Mouse (Mus musculus) lung, postnatal 0 days (tissue): Measurements from ENCODE around the gene Sumf2. TPM values are rescaled to one million over a fixed set of nuclear protein-coding genes. Genes with fewer than 3 reads are reported as not detected.

ENCODE experiments used
- ATAC-seq: fragments of 200-750 bp; cut with Nextera tagmentation; 2 replicates; pipeline ENCODE4 v1.8.0; 2017; ENCODE audit warnings: moderate library complexity
- DNase-seq: peaks from one replicate; pipeline ENCODE4 v3.0.0-alpha.2; 2016; ENCODE audit warnings: low spot score
- H3K27ac ChIP-seq: fragments of 300-500 bp; sonication (generic); 2 replicates; pipeline ENCODE4 v1.5.1; 2014; ENCODE audit warnings: antibody characterized with exemption, mild to moderate bottlenecking, low read length, mixed read lengths
- H3K27me3 ChIP-seq: fragments of 300-500 bp; sonication (generic); replicated peaks from 2 replicates; pipeline ENCODE4 v1.6.1; 2014; ENCODE audit warnings: low read length, mixed read lengths; ENCODE audit not compliant: insufficient read depth
- H3K36me3 ChIP-seq: fragments of 300-500 bp; sonication (generic); 2 replicates; pipeline ENCODE4 v1.6.1; 2014; ENCODE audit warnings: low read length, mixed read lengths; ENCODE audit not compliant: insufficient read depth
- H3K4me1 ChIP-seq: fragments of 300-500 bp; sonication (generic); 2 replicates; pipeline ENCODE4 v1.6.1; 2014; ENCODE audit warnings: antibody characterized with exemption, low read depth, low read length, mixed read lengths; ENCODE audit not compliant: insufficient read depth
- H3K4me2 ChIP-seq: fragments of 300-500 bp; sonication (generic); replicated peaks from 2 replicates; pipeline ENCODE4 v1.6.1; 2014; ENCODE audit warnings: low read depth, mild to moderate bottlenecking, low read length, moderate library complexity, mixed read lengths
- H3K4me3 ChIP-seq: fragments of 300-500 bp; sonication (generic); 2 replicates; pipeline ENCODE4 v1.5.1; 2014; ENCODE audit warnings: low read depth, low read length
- H3K9ac ChIP-seq: fragments of 300-500 bp; sonication (generic); replicated peaks from 2 replicates; pipeline ENCODE4 v1.6.1; 2014; ENCODE audit warnings: low read depth, mild to moderate bottlenecking
- H3K9me3 ChIP-seq: fragments of 300-500 bp; sonication (generic); 2 replicates; pipeline ENCODE4 v1.6.1; 2016; ENCODE audit warnings: low read length, mixed read lengths
- CTCF ChIP-seq: IDR thresholded peaks from 2 replicates; pipeline ENCODE4 v1.5.1; 2016; ENCODE audit warnings: antibody characterized with exemption, mild to moderate bottlenecking
- EP300 ChIP-seq: IDR thresholded peaks from 2 replicates; pipeline ENCODE4 v1.6.1; 2016; ENCODE audit warnings: antibody characterized with exemption, mild to moderate bottlenecking, control low read depth
- WGBS: fragments of 180-500 bp; shearing (Covaris S2); extraction: QIAGEN DNeasy Blood & Tissue Kit; methylation state at CpG from one replicate; pipeline ENCODE4 v1.1.7; 2014; 5-methylcytosine and 5-hydroxymethylcytosine counted together
- polyA plus RNA-seq: library from polyadenylated mRNA; unstranded; fragments of >200 nt; fragmentation: Nextera tagmentation; extraction: Ambion mirVana; gene quantifications from 2 replicates; pipeline ENCODE4 v1.2.1, GENCODE M21; 2015

The Sumf2 gene
- polyA plus RNA-seq, 1 experiment from 2014 or later, result 25.5 TPM

DNA sequence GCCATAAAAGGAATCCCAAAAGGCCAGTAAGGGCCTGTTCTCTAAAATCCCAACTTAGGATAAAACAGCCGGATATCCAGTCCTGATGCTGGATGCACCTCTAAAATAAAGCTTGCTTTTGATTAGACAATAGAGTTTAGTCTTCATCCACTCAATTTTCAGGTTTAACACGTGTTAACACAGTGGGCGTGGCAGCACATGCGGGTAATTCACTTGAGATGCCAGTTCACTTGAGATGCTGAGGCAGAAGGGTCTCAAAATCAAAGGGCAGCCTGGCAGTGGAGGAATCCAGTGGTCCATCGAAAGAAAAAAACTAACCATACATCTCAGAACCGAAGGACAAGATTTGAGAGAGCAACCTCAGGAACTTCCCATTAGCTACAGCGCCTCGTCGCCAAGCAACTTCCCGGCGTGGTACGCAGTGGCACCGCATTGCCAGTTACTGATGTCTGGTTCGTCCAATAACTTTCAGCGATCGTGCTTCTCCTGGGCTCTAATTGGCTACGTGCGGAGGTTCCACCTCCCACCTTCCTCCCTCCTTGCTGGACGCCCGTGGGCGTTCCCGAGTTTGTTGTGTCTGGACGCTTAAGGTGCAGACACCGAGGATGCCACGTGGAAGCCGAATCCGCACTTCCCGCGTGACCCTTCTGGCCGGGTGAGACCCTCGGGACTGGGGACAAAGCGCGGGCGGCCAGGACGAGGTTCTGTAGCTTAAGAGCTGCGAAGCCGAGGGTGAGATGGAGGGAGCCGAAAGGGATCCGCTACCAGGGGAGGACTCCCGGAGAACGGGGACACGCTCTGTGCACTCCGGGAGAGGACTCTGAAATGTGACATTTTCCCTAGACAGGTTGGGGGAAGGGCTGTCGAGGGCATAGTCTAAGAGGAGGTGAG is 48.7 kb downstream of the Sumf2 start, which contains the start of gene Zbed5:
Gene Zbed5 (plus strand): TSS at position 526 of the 891 bp plus-strand sequence.
- 3% methylated on average over 44 of the region's 44 CpGs for WGBS
- Histone ChIP-seq H3K4me2 (peak within 1 kb of the TSS; percentile 75), H3K4me1 (no peaks in the 10 kb centered on the region), H3K4me3 (peak within 1 kb of the TSS; percentile 51), H3K27me3 (no peaks in the 10 kb centered on the region), H3K9ac (peak within 1 kb of the TSS; percentile 43), H3K27ac (no peak within 1 kb of the TSS), H3K9me3 (no peaks in the 10 kb centered on the region), H3K36me3 (no peaks in the 10 kb centered on the region)
- no peak for TF ChIP-seq CTCF
- no peak for TF ChIP-seq EP300
- DNase-seq, result peak; percentile 98
- ATAC-seq, result peak; percentile 100

DNA sequence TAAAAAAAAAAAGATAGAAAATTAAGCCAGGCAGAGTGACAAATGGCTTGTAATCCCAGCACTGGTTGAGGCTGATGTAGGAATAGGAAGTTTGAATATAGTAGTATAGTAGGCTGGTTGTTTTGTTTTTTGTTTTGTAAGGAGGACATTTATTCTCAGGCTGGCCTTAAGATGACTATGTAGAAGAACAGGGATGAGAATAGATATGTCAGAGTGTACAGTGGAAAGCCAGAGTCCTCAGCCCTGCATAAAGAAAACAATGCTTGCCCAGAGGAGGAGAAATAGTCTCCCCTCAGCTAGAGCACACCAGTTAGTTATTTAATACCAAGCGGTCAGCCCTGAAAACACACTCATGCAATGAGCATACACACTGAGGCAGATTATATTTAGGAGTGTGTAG is 51.7 kb downstream of the Sumf2 start, which contains the start of gene Phkg1:
Gene Phkg1 (minus strand): TSS at position 101 of the 400 bp plus-strand sequence.
- Histone ChIP-seq H3K27me3 (no peaks in the 10 kb centered on the region), H3K27ac (no peak within 1 kb of the TSS), H3K9ac (no peak within 1 kb of the TSS), H3K4me3 (no peak within 1 kb of the TSS), H3K4me2 (no peak within 1 kb of the TSS), H3K4me1 (no peaks in the 10 kb centered on the region), H3K36me3 (no peaks in the 10 kb centered on the region), H3K9me3 (no peaks in the 10 kb centered on the region)
- ATAC-seq (no peak), DNase-seq (no peak)
- WGBS, result 100% methylated on average over 1 of the region's 1 CpGs
- no peak for TF ChIP-seq CTCF
- TF ChIP-seq EP300, result no peak

DNA sequence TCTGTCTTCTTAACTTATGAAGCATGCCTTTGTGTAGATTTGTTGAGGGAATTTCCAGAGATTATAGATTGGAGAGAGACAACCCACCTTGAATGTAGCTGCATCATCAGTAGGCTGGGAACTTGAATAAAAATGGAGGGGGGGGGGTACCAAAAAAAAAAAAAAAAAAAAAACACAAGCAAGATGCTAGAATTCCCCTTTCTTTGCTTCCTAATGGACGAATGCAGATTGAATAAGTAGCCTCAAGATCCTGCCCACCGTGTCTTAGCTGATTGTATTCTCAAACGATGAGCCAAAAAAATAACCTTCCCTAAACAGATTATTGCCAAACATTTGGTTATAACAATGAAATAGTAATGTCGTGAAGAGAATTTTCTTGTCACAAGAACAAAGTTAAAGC is 61.0 kb downstream of the Sumf2 start:
- 21% methylated on average over 4 of the region's 4 CpGs for WGBS
- DNase-seq, result no peak
- Histone ChIP-seq H3K9ac (no peak overlapping the region), H3K4me1 (no peaks in the 10 kb centered on the region), H3K27ac (no peak overlapping the region), H3K36me3 (no peaks in the 10 kb centered on the region), H3K4me2 (peak overlapping the region; percentile 88), H3K9me3 (no peaks in the 10 kb centered on the region), H3K27me3 (no peaks in the 10 kb centered on the region), H3K4me3 (peak overlapping the region; percentile 69)
- no peak for TF ChIP-seq EP300
- TF ChIP-seq CTCF, result no peak
- no peak for ATAC-seq

DNA sequence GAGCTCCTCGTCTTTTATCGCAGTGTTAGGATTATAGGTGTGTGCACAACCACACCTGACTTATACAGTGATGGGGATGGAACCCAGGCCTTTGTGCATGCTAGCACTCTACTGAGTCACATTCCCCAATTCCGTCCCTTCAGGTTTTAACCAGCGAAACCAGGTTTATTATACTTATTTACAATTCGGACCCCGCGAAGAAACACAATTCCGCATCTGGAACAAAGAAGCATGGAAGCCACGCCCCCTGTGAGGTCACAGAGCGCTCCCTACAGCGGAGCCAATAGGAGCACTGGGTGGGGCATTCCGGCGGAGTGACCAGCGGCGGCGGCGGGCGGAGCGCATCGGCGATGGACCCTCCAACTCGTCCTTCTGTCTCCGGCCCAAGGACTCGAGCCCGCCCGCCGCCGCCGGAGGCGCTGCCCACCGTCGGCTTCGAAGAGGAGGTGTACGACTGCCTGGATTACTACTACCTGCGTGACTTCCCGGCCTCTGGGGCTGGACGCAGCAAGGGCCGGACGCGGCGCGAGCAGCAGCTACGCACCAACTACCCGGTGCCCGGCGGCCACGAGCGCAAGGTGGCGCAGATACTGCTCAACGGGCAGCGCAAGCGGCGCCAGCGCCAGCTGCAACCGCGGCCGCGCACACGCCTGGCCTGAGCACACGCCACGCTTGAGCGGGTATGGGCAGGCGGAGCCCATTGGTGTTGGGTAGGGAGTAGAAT is 61.6 kb downstream of the Sumf2 start, which contains the start of gene Nupr1l:
Gene Nupr1l (plus strand): TSS at position 299 of the 724 bp plus-strand sequence.
- ATAC-seq, result peak; percentile 99
- Histone ChIP-seq H3K4me2 (peak within 1 kb of the TSS; percentile 88), H3K27me3 (no peaks in the 10 kb centered on the region), H3K36me3 (no peaks in the 10 kb centered on the region), H3K4me3 (peak within 1 kb of the TSS; percentile 69), H3K4me1 (no peaks in the 10 kb centered on the region), H3K9me3 (no peaks in the 10 kb centered on the region), H3K27ac (peak within 1 kb of the TSS; percentile 90), H3K9ac (peak within 1 kb of the TSS; percentile 54)
- peak; percentile 97 for DNase-seq
- TF ChIP-seq EP300 (no peak), CTCF (no peak; the same call in 1 of the 2 replicates)
- WGBS, result under 1% methylated on average over 63 of the region's 63 CpGs

DNA sequence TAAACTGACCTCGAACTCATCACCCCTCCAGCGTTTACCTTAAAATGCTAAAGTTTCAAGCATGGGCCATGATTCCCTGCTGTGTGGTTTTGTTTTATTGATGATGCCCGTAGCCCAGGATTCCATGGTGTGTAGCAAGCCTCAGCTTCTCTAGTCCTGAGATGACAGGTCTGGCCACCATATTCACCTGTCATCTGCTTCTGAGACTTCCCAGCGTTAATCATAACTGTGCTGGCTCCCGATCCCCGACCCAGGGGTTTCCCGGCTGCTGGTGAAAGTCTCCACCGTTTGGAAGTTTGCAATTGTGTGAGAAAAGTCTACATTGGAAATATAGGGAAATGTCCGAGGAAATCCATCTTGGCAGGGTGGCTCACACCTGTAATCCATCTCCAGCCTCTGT is 62.4 kb downstream of the Sumf2 start:
- Histone ChIP-seq H3K36me3 (no peaks in the 10 kb centered on the region), H3K4me2 (peak overlapping the region; percentile 88), H3K4me1 (no peaks in the 10 kb centered on the region), H3K27ac (no peak overlapping the region), H3K27me3 (no peaks in the 10 kb centered on the region), H3K4me3 (peak overlapping the region; percentile 69), H3K9me3 (no peaks in the 10 kb centered on the region), H3K9ac (peak overlapping the region; percentile 54; the same call in 1 of the 2 replicates)
- DNase-seq (no peak), ATAC-seq (no peak)
- 70% methylated on average over 9 of the region's 9 CpGs for WGBS
- TF ChIP-seq CTCF, result no peak
- no peak for TF ChIP-seq EP300

DNA sequence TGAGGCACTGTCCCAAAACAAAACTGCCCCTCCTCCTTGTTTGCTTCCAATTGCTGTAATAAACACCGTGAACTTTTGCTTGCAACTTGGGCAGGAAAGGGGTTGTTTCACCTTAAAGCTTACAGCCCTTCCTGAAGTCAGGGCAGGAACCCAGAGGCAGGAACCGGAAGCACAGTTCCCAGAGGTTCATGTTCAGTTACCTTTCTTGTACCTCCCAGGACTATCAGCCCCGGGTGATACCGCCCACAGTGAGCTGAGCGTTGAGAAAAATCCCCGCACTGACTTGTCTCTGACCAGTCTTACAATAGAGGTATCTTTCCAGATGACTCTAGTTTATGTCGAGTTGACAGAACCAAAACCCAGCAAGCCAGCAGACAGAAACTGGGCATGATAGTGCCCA is 62.8 kb downstream of the Sumf2 start:
- DNase-seq (no peak), ATAC-seq (no peak)
- Histone ChIP-seq H3K9ac (no peak overlapping the region), H3K4me3 (no peak overlapping the region), H3K27ac (no peak overlapping the region), H3K4me2 (no peak overlapping the region), H3K4me1 (no peaks in the 10 kb centered on the region), H3K9me3 (no peaks in the 10 kb centered on the region), H3K36me3 (no peaks in the 10 kb centered on the region), H3K27me3 (no peaks in the 10 kb centered on the region)
- WGBS, result 75% methylated on average over 7 of the region's 7 CpGs
- TF ChIP-seq CTCF (no peak), EP300 (no peak)

Other genes with a start within 250 kb of the Sumf2 start
- gene Zfp11, start 176.9 kb upstream of the Sumf2 start, polyA plus RNA-seq, result 1.7 and 1.8 TPM in 2 replicates
- gene Sept14, start 138.5 kb upstream of the Sumf2 start, polyA plus RNA-seq, result not detected in 2 replicates
- gene Mrps17, start 131.5 kb upstream of the Sumf2 start, polyA plus RNA-seq, result 135 and 143 TPM in 2 replicates
- gene Nipsnap2, start 121.9 kb upstream of the Sumf2 start, polyA plus RNA-seq, result 99.8 and 102 TPM in 2 replicates
- 20.8 and 21.4 TPM in 2 replicates for gene Psph, start 59.5 kb upstream of the Sumf2 start, polyA plus RNA-seq
- 623 and 686 TPM in 2 replicates for gene Chchd2, start 40.5 kb downstream of the Sumf2 start, polyA plus RNA-seq
- gene Zbed5, start 48.7 kb downstream of the Sumf2 start, polyA plus RNA-seq, result 2.3 and 2.7 TPM in 2 replicates
- 0.08 and 0.10 TPM in 2 replicates for gene Phkg1, start 51.6 kb downstream of the Sumf2 start, polyA plus RNA-seq
- 5.5 and 6.2 TPM in 2 replicates for gene Nupr1l, start 61.6 kb downstream of the Sumf2 start, polyA plus RNA-seq
- 14.9 and 15.2 TPM in 2 replicates for gene Vkorc1l1, start 95.0 kb downstream of the Sumf2 start, polyA plus RNA-seq
- 49.0 and 50.0 TPM in 2 replicates for gene Gusb, start 156.1 kb downstream of the Sumf2 start, polyA plus RNA-seq
- gene Asl, start 182.3 kb downstream of the Sumf2 start, polyA plus RNA-seq, result 27.3 and 29.7 TPM in 2 replicates
- gene Crcp, start 182.3 kb downstream of the Sumf2 start, polyA plus RNA-seq, result 31.0 and 31.5 TPM in 2 replicates
- 31.5 and 36.9 TPM in 2 replicates for gene Tpst1, start 226.3 kb downstream of the Sumf2 start, polyA plus RNA-seq